Mouse (Mus musculus) cerebellum, adult 11-12 months (tissue): ENCODE results near the gene Slc9a8.

ENCODE experiments used
- DNase-seq: peaks from one replicate; pipeline ENCODE4 v3.0.0; 2022

The Slc9a8 gene

GRCm38 (mm10) chr2:167449331-167450275, 28.1 kb downstream of the Slc9a8 start:
- peak; percentile 78 for DNase-seq

GRCm38 (mm10) chr2:167450647-167451046, 29.1 kb downstream of the Slc9a8 start:
- DNase-seq = peak; percentile 78

GRCm38 (mm10) chr2:167453814-167454213, 32.3 kb downstream of the Slc9a8 start:
- DNase-seq = peak; percentile 67

- peak; percentile 80 for DNase-seq
Observed at GRCm38 (mm10) chr2:167456361-167457020, 35.0 kb downstream of the Slc9a8 start.

- peak; percentile 93 for DNase-seq
Observed at GRCm38 (mm10) chr2:167457213-167457612, 35.7 kb downstream of the Slc9a8 start.

GRCm38 (mm10) chr2:167458548-167458947, 37.0 kb downstream of the Slc9a8 start:
- DNase-seq = no peak

GRCm38 (mm10) chr2:167459071-167459865, 37.8 kb downstream of the Slc9a8 start:
- peak; percentile 91 for DNase-seq

- DNase-seq = peak; percentile 81
Observed at GRCm38 (mm10) chr2:167462954-167463353, 41.4 kb downstream of the Slc9a8 start.

GRCm38 (mm10) chr2:167463802-167464201, 42.3 kb downstream of the Slc9a8 start:
- no peak for DNase-seq

GRCm38 (mm10) chr2:167465951-167466350, 44.4 kb downstream of the Slc9a8 start:
- no peak for DNase-seq

GRCm38 (mm10) chr2:167467214-167467613, 45.7 kb downstream of the Slc9a8 start:
- DNase-seq = no peak

- no peak for DNase-seq
Observed at GRCm38 (mm10) chr2:167468444-167468843, 46.9 kb downstream of the Slc9a8 start.

GRCm38 (mm10) chr2:167470611-167471010, 49.1 kb downstream of the Slc9a8 start:
- DNase-seq = peak; percentile 81

- DNase-seq = peak; percentile 99
Observed at GRCm38 (mm10) chr2:167471585-167471984, 50.1 kb downstream of the Slc9a8 start.

GRCm38 (mm10) chr2:167474218-167474617, 52.7 kb downstream of the Slc9a8 start:
- DNase-seq = no peak

- DNase-seq = peak; percentile 68
Observed at GRCm38 (mm10) chr2:167475596-167475995, 54.1 kb downstream of the Slc9a8 start.

- DNase-seq = peak; percentile 93
Observed at GRCm38 (mm10) chr2:167476200-167476688, 54.7 kb downstream of the Slc9a8 start.

- DNase-seq = no peak
Observed at GRCm38 (mm10) chr2:167476762-167477161, 55.2 kb downstream of the Slc9a8 start.

- DNase-seq = no peak
Observed at GRCm38 (mm10) chr2:167478128-167478527, 56.6 kb downstream of the Slc9a8 start.

- DNase-seq = no peak
Observed at GRCm38 (mm10) chr2:167479501-167479900, 58.0 kb downstream of the Slc9a8 start.

GRCm38 (mm10) chr2:167482681-167483080, 61.2 kb downstream of the Slc9a8 start:
- peak; percentile 74 for DNase-seq

- DNase-seq = peak; percentile 80
Observed at GRCm38 (mm10) chr2:167483081-167483826, 61.7 kb downstream of the Slc9a8 start.
